Mouse (Mus musculus) right cerebral cortex, postnatal 36 days (tissue): ENCODE results near the gene Ptbp2.
A peak's percentile ranks its signal among the peaks of the same experiment; 100 is the strongest.

Experiments used
- DNase-seq, 2 experiments: peaks; one replicate each; pipeline ENCODE4 v3.0.0; 2022; ENCODE audit warnings: low spot score in 2 of 2, mixed read lengths in 1 of 2

The Ptbp2 gene

GRCm38 (mm10) chr3:119784366-119784765, at the start of gene Ptbp2:
TSS of gene Ptbp2 (minus strand) at chr3:119784466.
- no peak for DNase-seq

GRCm38 (mm10) chr3:119814678-119815077, 30.4 kb upstream of the Ptbp2 start:
- DNase-seq, result no peak

GRCm38 (mm10) chr3:119806123-119806522, 21.9 kb upstream of the Ptbp2 start:
- DNase-seq, result no peak

GRCm38 (mm10) chr3:119794677-119795365, 10.6 kb upstream of the Ptbp2 start:
- no peak for DNase-seq

- DNase-seq, result peak; percentile 77 to 80
These were observed 1.1 kb downstream of the Ptbp2 start for GRCm38 (mm10) chr3:119782946-119783701.

- peak; percentile 39 to 49 for DNase-seq
These were observed 2.0 kb downstream of the Ptbp2 start for GRCm38 (mm10) chr3:119782022-119782945.

- DNase-seq, result no peak
These were observed 3.4 kb downstream of the Ptbp2 start for GRCm38 (mm10) chr3:119780876-119781275.

GRCm38 (mm10) chr3:119779261-119779660, 5.0 kb downstream of the Ptbp2 start:
- no peak for DNase-seq

GRCm38 (mm10) chr3:119778431-119778830, 5.8 kb downstream of the Ptbp2 start:
- no peak for DNase-seq

GRCm38 (mm10) chr3:119776129-119776528, 8.1 kb downstream of the Ptbp2 start:
- no peak for DNase-seq

GRCm38 (mm10) chr3:119772789-119773188, 11.5 kb downstream of the Ptbp2 start:
- no peak for DNase-seq

GRCm38 (mm10) chr3:119763772-119764171, 20.5 kb downstream of the Ptbp2 start:
- no peak for DNase-seq

GRCm38 (mm10) chr3:119761732-119762131, 22.5 kb downstream of the Ptbp2 start:
- no peak for DNase-seq

GRCm38 (mm10) chr3:119753791-119754190, 30.5 kb downstream of the Ptbp2 start:
- no peak for DNase-seq

GRCm38 (mm10) chr3:119749551-119750249, 34.6 kb downstream of the Ptbp2 start:
- no peak for DNase-seq

- DNase-seq, result no peak
These were observed 35.1 kb downstream of the Ptbp2 start for GRCm38 (mm10) chr3:119749140-119749539.

- DNase-seq, result no peak
These were observed 37.6 kb downstream of the Ptbp2 start for GRCm38 (mm10) chr3:119746656-119747055.

- no peak for DNase-seq
These were observed 38.5 kb downstream of the Ptbp2 start for GRCm38 (mm10) chr3:119745801-119746200.

- no peak for DNase-seq
These were observed 54.4 kb downstream of the Ptbp2 start for GRCm38 (mm10) chr3:119729863-119730262.

GRCm38 (mm10) chr3:119712066-119712465, 72.2 kb downstream of the Ptbp2 start:
- DNase-seq, result no peak

GRCm38 (mm10) chr3:119711503-119711902, 72.8 kb downstream of the Ptbp2 start:
- DNase-seq, result no peak
